Mouse (Mus musculus): Measurements from ENCODE around the gene Kcna7. TPM values are rescaled to one million over a fixed set of nuclear protein-coding genes. Genes with fewer than 3 reads are reported as not detected.

Kcna7 gene
- total RNA-seq, 2 experiments from 2014 or later = not detected

DNA sequence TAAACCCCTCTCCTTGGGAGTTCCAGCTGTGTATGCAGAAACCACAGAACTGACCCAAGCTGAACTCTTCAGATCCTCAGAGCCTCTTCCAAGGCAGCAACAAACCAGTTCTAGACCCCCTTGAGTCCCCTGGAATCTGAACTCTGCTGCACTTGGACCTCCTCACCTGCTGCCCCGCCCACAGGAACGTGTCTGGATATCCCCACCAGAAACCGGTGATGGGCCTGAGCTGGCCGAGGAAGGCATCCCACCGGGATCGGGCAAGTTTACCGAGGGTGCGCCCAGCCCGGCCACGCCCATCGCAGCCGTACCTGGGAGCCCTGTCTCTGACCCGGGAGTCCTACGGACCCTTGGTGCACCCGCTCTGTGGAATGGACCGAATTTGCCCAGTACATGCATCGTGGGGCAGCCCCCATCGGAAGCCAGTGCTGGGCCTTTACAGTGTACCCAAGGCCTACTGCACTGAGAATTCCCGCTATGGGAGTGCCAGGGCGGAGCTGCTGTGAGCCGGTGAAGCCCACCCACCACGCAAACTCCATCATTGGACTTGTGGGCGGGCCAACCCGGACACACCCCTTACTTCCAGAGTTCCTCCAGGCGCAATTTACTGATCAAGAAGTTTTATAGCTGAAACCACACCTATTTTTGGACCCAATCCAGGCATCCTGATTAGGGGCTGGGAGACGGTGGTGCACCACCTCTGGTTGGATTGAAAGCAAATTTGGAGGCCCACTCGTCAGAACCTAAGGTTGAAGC, 14.6 kb downstream of the Kcna7 start:
- ATAC-seq (replicated peaks; ENCODE audit: poor library complexity) = no peak

DNA sequence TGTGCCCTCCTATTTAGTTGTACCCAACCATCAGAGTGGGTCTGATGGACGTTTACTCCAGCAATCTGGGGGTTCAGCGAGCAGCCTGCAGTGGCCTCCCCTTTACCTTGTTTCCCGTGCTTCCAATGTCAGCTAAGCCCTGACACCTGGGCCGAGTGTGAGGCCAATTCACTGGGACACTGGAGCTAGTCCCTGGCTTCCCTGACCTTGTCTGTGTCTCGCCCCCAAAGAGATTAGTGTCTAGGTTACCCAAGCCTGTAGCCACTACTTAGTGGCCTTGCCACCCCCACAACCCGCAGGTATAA, 15.1 kb downstream of the Kcna7 start, which contains the start of gene Lhb:
Gene Lhb (plus strand): TSS at position 206 of the 305 bp plus-strand sequence.
- no peak for ATAC-seq (replicated peaks; ENCODE audit: poor library complexity)

DNA sequence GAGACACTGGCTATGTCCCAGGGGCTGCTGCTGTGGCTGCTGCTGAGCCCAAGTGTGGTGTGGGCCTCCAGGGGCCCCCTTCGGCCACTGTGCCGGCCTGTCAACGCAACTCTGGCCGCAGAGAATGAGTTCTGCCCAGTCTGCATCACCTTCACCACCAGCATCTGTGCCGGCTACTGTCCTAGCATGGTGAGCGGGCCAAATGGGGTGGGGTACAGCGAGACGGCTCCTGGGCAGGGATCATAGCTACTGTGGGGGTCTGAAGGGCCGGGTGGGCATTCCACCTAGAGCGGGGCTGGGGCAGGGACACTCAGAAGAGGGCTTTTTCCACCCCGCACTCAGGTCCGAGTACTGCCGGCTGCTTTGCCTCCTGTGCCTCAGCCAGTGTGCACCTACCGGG, 15.7 kb downstream of the Kcna7 start:
- ATAC-seq (replicated peaks; ENCODE audit: poor library complexity) = no peak

DNA sequence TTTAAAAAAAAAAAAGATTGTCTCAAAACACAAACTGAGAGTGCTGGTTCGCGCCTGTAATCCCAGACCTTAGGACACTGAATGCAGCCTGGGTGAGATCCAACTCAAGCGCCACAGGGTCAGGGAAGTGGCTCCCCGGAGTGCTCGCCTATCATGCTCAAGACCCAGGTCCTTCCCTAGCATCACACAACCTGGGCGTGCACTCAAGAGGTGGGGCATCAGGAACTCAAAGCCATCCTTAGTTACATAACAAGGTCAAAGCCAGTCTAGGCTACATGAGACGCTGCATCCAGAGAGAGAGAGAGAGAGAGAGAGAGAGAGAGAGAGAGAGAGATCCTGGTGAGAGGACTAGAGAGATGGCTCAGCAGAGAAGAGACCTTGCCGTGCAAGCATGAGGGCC, 21.1 kb downstream of the Kcna7 start:
- no peak for ATAC-seq (replicated peaks; ENCODE audit: poor library complexity)

DNA sequence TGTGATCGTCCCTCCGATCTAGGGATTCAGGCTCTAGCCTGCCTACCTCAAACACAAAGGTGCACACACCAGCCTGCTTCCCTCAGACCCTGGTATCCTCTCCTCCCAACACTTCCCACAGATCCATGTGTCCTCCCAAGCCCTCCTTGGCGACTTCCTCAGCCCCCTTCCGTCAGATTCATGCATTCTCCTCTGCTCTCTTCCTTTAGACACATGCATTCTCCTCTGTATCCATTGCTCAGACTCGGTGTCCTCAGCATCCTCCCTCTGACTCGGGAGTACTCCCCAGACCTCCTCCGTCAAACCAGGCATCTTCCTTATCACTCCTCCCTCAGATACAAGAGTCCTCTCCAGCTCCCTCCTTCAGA, 28.4 kb downstream of the Kcna7 start:
- ATAC-seq (replicated peaks; ENCODE audit: poor library complexity) = no peak

DNA sequence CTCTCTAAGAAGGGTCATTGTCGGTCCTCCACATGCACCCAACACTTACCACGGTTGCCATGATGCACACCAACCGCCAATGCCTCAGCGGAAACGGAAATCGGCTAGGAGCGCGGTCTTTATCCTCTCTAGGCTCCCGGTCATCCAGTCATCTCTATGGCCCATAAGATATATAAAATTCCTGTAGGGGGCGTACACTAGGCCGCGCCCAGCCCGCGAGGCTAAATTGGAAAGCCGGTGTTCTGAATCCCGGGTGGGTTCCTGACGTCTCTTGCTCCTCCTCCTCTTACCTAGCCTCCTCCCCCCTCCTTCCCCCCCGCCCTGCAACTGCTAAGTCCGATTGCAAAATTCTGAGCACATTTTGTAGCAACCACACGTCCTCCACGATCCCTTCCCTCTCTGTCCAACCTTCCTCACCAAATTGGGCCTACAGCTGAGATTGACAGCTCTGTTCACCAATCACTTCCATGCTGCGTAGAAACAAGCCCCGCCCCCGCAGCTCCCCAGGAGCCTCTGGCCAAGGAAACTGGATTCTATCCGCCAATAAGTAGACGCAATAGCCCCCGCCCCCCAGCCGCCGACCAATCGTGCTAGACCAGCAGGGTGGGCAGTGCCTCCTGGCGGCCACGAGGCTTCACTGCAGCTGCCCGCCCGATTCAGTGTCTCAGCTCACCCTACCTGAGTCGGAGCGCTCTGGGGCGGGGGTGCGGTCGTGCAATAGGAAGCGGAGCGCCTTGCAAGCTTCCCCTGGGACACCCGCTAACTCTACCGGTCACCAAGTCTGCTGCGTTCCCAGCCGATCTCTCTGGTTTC, 29.0 kb downstream of the Kcna7 start, which contains the start of gene Gys1:
Gene Gys1 (plus strand): TSS at position 642 of the 813 bp plus-strand sequence.
- ATAC-seq (replicated peaks; ENCODE audit: poor library complexity) = peak; percentile 88

DNA sequence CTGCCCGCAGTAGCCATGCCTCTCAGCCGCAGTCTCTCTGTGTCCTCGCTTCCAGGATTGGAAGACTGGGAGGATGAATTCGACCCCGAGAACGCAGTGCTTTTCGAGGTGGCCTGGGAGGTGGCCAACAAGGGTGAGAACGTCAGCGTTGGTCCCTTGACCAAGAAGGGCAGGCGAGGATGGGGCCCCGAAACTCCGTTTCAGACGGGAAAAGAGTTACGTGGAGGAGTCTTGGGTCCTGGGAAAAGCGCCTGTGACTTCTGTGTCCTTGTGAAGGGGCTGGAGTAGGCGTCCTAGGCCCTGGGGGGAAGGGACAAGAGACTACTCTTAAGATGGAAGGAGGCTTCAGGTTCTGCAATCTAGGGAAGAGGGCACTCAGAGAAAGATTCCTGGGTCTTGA, 29.6 kb downstream of the Kcna7 start:
- ATAC-seq (replicated peaks; ENCODE audit: poor library complexity) = no peak

DNA sequence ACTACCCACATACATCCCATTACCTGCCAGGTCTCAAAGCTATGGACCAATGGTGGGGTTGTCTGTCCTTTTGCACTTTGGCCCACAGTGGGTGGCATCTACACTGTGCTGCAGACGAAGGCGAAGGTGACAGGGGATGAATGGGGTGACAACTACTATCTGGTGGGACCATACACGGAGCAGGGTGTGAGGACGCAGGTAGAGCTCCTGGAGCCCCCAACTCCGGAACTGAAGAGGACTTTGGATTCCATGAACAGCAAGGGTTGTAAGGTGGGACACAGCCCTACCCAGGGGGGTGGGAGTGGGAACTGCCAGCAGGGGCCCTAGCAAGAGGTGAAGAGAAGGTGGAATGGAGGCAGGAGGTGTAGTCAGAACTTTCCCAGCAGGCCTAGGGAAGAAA, 31.0 kb downstream of the Kcna7 start:
- no peak for ATAC-seq (replicated peaks; ENCODE audit: poor library complexity)

DNA sequence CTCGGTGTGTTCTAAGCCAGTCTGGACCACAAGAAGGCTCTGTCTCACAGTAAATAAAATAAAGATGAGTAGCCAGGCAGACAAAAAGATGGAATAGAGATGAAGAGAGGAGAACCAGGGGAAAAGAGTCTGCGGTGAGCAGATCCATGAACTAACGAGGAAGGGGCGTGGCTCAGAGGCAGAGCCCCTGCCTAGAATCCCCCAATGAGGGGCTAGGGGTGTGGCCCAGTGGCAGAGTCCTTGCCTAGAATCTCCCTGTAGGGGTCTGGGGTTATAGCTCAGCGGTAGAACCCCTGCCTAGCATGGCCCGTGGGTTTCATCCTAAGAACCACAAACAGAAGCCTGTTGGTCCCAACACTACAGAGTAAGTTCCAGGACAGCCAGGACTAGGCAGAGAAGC, 31.6 kb downstream of the Kcna7 start:
- ATAC-seq (replicated peaks; ENCODE audit: poor library complexity) = no peak

DNA sequence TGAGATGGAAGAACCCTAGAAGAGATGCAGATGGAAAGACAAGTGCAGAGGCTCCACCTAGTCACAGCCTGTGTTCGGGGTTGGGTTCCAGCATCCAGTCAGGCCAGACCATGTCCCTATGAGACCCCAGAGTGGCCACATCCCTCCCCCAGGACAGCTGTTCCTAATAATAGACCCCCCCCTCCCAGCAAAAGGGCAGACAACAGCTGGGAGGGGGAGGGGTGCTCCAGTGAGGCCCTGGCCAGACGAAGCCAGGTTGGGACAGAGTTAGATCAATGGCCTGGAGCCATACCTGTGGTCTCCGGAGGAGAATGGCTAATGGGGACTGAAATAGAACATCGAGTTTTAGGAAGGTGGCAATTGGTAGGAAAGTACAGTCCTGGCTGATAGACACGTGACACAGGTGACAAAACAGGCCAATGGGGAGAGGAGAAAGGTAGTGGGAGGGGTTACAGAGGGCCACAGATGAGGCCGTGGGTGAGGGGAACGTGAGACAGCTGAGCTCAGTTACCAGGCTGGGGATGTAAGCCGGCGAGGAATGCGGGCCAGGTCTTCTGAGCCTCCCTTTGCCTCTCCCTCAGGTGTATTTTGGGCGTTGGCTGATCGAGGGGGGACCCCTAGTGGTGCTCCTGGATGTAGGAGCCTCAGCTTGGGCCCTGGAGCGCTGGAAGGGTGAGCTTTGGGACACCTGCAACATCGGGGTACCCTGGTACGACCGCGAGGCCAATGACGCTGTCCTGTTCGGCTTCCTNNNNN, 32.2 kb downstream of the Kcna7 start, which contains the start of gene Ruvbl2:
Gene Ruvbl2 (minus strand): TSS at position 576 of the 756 bp plus-strand sequence.
- no peak for ATAC-seq (replicated peaks; ENCODE audit: poor library complexity)

DNA sequence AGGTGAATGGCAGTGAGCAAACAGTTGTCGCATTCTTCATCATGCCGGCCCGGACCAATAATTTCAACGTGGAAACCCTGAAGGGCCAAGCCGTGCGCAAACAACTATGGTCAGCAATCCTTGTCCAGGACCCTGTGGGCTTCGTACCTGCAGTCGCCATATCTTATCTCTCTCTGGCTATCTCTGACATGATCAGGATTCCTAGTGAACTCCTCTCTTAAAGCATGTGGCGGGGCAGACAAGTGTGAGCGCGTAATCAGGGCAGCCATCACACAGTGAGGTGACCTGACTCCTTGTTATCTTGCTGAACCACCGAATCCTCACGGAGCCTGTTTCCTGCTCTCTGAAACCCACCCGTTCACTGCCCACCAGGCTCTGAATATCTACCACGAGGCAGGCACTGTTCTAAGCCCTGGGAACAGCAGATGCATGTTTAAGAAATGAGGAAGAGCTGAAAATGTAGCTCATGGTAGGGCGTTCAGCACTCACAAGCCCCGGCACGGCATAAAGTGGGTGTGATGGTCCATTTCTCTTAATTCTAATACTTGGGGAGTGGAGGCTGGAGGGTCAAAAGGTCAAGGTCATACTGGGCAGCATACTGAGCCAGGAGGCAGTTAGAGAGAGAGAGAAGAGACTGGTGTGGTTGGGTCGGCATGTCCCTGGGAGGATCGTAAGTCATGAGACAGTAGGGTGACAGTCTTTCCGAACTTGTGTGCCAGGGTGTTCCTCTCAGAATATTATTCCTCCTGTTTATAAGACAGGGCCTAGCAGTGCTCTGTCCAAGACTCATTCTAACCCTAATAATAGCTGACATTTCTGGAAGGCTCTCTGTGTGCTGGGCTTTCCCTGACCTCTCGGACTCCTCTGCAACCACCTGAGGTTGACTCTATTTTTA, 38.3 kb downstream of the Kcna7 start:
- ATAC-seq (replicated peaks; ENCODE audit: poor library complexity) = no peak

DNA sequence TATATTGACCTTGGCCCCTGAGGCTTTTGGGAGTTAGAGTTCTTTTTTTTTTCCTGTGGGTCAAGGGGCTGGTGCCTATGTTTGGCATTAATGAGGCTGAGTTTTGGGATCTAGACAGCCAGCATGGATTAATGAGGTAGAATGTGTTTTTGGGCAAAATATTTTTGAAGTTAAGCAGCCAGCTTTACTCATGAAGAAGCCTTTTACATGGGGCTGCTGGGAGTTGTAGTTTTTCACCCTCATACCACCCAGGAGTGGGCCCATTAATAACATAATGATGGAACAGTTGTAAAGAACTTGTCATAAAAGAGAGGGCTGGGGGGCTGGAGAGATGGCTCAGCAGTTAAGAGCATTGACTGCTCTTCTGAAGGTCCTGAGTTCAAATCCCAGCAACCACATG, 41.1 kb downstream of the Kcna7 start:
- ATAC-seq (replicated peaks; ENCODE audit: poor library complexity) = no peak

DNA sequence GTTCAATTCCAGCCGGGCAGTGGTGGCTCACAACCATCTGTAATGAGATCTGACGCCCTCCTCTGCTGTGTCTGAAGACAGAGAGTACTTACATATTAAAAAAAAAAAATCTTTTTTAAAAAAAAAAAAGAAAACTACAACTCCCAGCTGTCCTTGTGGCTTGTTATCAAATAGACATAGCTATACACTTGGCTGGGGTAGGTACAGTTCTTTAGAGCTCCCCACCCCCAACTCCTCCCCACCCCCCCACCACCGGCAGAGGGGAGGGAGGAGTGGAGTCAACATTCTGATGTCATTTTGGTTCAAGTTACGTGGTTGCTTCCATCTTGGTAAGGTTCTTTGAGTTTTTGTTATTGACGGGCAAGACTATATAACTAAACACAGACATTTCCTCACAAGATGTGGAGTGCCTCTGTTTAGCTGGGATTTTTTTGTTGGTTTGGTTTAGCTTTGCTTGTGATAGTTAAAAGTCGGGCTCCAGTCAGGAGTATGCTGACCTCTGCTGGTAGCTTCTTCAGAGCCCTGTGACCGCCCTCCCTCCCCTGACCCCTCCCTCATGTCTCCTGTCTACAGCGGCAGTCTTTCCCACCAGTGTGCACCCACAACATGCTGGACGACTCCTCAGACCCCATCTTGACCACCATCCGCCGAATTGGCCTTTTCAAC, 42.0 kb downstream of the Kcna7 start:
- ATAC-seq (replicated peaks; ENCODE audit: poor library complexity) = peak; percentile 79

DNA sequence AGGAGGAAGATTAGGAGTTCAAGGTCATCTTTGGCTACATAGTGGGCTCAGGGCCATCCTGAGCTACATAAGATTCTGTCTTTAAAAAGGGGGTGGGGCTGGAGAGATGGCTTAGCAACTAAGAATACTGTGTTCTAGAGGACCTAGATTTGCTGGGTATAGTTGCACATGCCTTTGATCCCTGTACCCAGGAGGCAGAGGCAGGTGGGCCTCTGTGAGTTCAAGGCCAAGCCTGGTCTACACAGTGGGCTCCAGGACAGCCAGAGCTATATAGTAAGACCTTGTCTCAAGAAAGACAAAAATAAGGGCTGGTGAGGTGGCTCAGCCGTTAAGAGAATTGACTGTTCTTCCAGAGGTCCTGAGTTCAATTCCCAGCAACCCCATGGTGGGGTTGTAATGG, 44.5 kb downstream of the Kcna7 start:
- ATAC-seq (replicated peaks; ENCODE audit: poor library complexity) = no peak

DNA sequence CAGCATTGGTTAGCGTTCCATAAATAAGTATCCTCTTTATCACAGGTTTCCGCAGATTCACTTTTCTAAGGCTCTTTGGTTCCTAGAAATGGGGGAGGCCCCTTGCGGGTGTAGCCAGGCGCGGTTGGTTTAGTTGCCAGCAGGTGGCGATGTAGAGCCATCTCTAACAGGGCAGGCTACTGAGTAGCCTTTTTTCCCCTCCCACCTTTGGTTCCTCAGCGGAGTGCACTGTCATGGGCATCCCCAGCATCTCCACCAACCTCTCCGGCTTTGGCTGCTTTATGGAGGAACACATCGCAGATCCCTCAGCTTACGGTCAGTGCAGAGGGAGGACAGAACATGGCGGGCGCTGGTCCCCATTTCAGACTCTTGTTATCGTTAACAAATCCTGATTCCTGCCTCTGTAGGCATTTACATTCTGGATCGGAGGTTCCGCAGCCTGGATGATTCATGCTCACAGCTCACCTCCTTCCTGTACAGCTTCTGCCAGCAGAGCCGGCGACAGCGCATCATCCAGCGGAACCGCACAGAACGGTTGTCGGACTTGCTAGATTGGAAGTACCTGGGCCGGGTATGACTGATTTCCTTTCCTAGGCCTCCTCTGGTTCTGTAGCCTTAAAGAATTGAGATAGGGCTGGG, 46.0 kb downstream of the Kcna7 start:
- peak; percentile 96 for ATAC-seq (replicated peaks; ENCODE audit: poor library complexity)

DNA sequence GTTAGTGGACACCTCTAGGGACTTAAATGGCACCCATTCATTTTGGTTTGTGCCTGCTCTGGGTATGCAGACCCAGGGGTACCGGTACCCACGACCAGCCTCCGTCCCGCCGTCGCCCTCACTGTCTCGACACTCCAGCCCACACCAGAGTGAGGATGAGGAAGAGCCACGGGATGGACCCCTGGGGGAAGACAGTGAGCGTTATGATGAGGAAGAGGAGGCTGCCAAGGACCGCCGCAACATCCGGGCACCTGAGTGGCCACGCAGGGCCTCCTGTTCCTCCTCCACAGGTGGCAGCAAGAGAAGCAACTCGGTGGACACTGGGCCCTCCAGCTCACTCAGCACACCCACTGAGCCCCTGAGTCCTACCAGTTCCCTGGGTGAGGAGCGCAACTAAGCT, 49.5 kb downstream of the Kcna7 start:
- no peak for ATAC-seq (replicated peaks; ENCODE audit: poor library complexity)

DNA sequence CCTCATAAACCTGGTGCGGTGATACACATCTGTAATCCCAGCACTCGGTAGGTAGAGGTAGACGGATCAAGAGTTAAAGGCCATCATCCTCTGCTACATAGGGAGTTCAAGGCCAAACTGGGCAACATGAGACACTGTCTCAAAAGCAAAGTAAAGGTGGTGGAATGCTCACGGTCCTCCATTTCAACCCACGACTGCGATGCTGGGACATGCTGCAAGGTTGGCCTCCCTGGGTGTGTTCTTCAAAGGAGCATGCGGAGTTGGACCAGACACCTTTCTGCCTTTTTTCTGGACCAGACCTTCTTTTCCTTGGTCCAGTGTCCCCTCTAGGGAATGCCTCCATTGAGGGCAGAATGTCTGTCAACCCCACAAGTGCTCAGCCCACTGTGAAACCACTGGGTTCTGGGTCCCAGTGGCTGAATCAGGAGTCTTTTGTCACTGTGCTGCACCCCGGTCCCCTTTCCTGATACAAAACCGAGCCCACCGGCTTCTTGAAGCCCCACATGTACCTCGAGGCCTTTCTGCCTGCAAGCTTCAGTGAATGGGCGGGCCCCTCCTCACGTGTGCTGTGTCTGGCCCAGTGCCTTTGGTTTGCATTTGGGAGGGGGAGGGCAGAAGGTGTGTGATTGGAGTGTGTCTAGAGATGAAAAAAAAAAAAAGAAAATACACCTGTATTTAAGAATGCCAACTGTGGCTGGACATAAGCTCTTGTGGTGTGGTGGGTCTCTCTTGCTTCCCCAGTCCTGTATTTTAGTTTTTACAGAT, 50.7 kb downstream of the Kcna7 start:
- ATAC-seq (replicated peaks; ENCODE audit: poor library complexity) = no peak

DNA sequence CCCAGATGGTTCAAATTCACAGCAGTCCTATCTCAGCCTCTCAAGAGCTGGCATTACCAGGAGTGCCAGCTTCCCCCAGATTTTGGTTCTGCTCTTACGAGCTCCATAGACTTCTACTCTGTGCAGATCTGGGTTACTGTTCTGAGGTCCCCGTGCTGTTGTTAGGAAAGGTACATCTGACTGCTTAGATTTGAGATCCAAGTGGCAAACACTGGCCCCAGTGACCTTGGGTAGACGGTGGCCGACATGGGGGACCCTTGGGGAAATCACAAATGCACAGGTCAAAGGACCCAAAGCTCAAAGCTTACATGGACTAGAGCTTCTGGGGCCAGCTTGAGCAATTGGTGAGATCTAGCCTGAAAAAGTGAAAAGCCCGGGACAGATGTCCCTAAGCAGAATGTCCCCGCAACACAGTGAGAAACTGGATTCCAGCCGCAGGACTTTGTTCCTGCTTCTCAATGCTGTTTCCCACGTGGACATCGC, 51.3 kb downstream of the Kcna7 start:
- no peak for ATAC-seq (replicated peaks; ENCODE audit: poor library complexity)

All from megakaryocyte progenitor cell, adult 5-6 weeks (primary cell).